Mouse (Mus musculus) kidney, adult 2 months (tissue): ENCODE measurements around the gene Ppme1. TPM values are rescaled to one million over a fixed set of nuclear protein-coding genes. Genes with fewer than 3 reads are reported as not detected.

Experiments
- DNase-seq: peaks from one replicate; pipeline ENCODE4 v3.0.0; 2021
- H3K27ac ChIP-seq: fragments of 200-500 bp; 2 replicates; pipeline ENCODE4 v1.5.1; 2012; ENCODE audit warnings: low read depth, low read length, control low read depth, inconsistent platforms; ENCODE audit not compliant: insufficient read depth
- H3K27me3 ChIP-seq: fragments of 200-500 bp; replicated peaks from 2 replicates; pipeline ENCODE4 v1.6.1; 2012; ENCODE audit warnings: mild to moderate bottlenecking, moderate library complexity, low read length, inconsistent platforms; ENCODE audit not compliant: control insufficient read depth, insufficient read depth
- H3K36me3 ChIP-seq: fragments of 200-500 bp; 2 replicates; pipeline ENCODE4 v1.6.1; 2012; ENCODE audit warnings: mild to moderate bottlenecking, moderate library complexity, low read length, inconsistent platforms; ENCODE audit not compliant: control insufficient read depth, insufficient read depth
- H3K4me1 ChIP-seq: fragments of 200-500 bp; 2 replicates; pipeline ENCODE4 v1.6.1; 2011; ENCODE audit warnings: low read length; ENCODE audit not compliant: control insufficient read depth, insufficient read depth
- H3K4me3 ChIP-seq: fragments of 200-500 bp; 2 replicates; pipeline ENCODE4 v1.5.1; 2011; ENCODE audit warnings: mild to moderate bottlenecking, low read depth, low read length, control low read depth; ENCODE audit not compliant: insufficient read depth
- CTCF ChIP-seq: fragments of 200-500 bp; conservative IDR thresholded peaks from 2 replicates; pipeline ENCODE4 v1.5.1; 2011; ENCODE audit warnings: low read depth, mild to moderate bottlenecking, control low read depth, low read length, moderate library complexity, mixed read lengths; ENCODE audit not compliant: insufficient read depth, insufficient read length
- POLR2A ChIP-seq: fragments of 200-500 bp; IDR thresholded peaks from one replicate; pipeline ENCODE4 v1.6.1; 2011; ENCODE audit warnings: low read depth, low read length, control low read depth
- WGBS: fragments of 180-500 bp; shearing (Covaris S2); methylation state at CpG from one replicate; pipeline ENCODE4 v1.1.7; 2018; 5-methylcytosine and 5-hydroxymethylcytosine counted together
- polyA plus RNA-seq: library from polyadenylated mRNA; depleted of rRNA; stranded (reverse); fragments of >200 nt; gene quantifications from 2 replicates; pipeline ENCODE4 v1.2.3, GENCODE M21; 2012

The Ppme1 gene
- polyA plus RNA-seq, 1 experiment = 94.0 TPM

GRCm38 (mm10) chr7:100363162-100363561 lies 8.9 kb downstream of the Ppme1 start:
- Histone ChIP-seq H3K27me3 (no peaks in the 10 kb centered on the region), H3K4me1 (no peaks in the 10 kb centered on the region), H3K27ac (no peak overlapping the region), H3K4me3 (no peak overlapping the region), H3K36me3 (no peaks in the 10 kb centered on the region)
- no peak for TF ChIP-seq POLR2A
- no peak for TF ChIP-seq CTCF
- DNase-seq = no peak
- 89% methylated on average over 2 of the region's 2 CpGs for WGBS

GRCm38 (mm10) chr7:100357856-100358255 lies 14.3 kb downstream of the Ppme1 start:
- TF ChIP-seq CTCF (no peak), POLR2A (no peak)
- Histone ChIP-seq H3K4me3 (no peak overlapping the region), H3K27ac (no peak overlapping the region), H3K4me1 (peaks cover 10% of the 10 kb centered on the region; the same call in 1 of the 2 replicates), H3K36me3 (no peaks in the 10 kb centered on the region; the same call in 1 of the 2 replicates), H3K27me3 (no peaks in the 10 kb centered on the region)
- DNase-seq = no peak

- Histone ChIP-seq H3K4me3 (no peak overlapping the region), H3K36me3 (no peaks in the 10 kb centered on the region; the same call in 1 of the 2 replicates), H3K27ac (no peak overlapping the region), H3K4me1 (peaks cover 10% of the 10 kb centered on the region; the same call in 1 of the 2 replicates), H3K27me3 (no peaks in the 10 kb centered on the region)
- DNase-seq = no peak
- WGBS = 36% methylated on average over 1 of the region's 1 CpGs
- TF ChIP-seq POLR2A = no peak
- no peak for TF ChIP-seq CTCF
Measured at GRCm38 (mm10) chr7:100356768-100357167, 15.3 kb downstream of the Ppme1 start.

- no peak for DNase-seq
- H3K27ac ChIP-seq = no peak overlapping the region
- peaks cover 10% of the 10 kb centered on the region; the same call in 1 of the 2 replicates for H3K4me1 ChIP-seq
- H3K27me3 ChIP-seq = no peaks in the 10 kb centered on the region
- TF ChIP-seq CTCF = no peak
- TF ChIP-seq POLR2A = no peak
- H3K36me3 ChIP-seq = no peaks in the 10 kb centered on the region; the same call in 1 of the 2 replicates
- H3K4me3 ChIP-seq = no peak overlapping the region
- 67% methylated on average over 5 of the region's 5 CpGs for WGBS
Measured at GRCm38 (mm10) chr7:100356324-100356723, 15.8 kb downstream of the Ppme1 start.

- no peak for TF ChIP-seq CTCF
- no peak for TF ChIP-seq POLR2A
- peak; percentile 43 for DNase-seq
- no peak overlapping the region for H3K4me3 ChIP-seq
- peaks cover 10% of the 10 kb centered on the region; the same call in 1 of the 2 replicates for H3K4me1 ChIP-seq
- H3K27me3 ChIP-seq = no peaks in the 10 kb centered on the region
- H3K36me3 ChIP-seq = no peaks in the 10 kb centered on the region; the same call in 1 of the 2 replicates
- WGBS = 53% methylated on average over 4 of the region's 4 CpGs
- H3K27ac ChIP-seq = no peak overlapping the region
Measured at GRCm38 (mm10) chr7:100354984-100355383, 17.1 kb downstream of the Ppme1 start.

GRCm38 (mm10) chr7:100335921-100336320 lies 36.2 kb downstream of the Ppme1 start:
- TF ChIP-seq CTCF (no peak), POLR2A (no peak)
- Histone ChIP-seq H3K4me1 (no peaks in the 10 kb centered on the region), H3K27ac (no peak overlapping the region), H3K4me3 (no peak overlapping the region), H3K27me3 (no peaks in the 10 kb centered on the region), H3K36me3 (peaks cover 14% of the 10 kb centered on the region)
- 91% methylated on average over 2 of the region's 2 CpGs for WGBS
- no peak for DNase-seq

GRCm38 (mm10) chr7:100331269-100331668 lies 40.8 kb downstream of the Ppme1 start:
- Histone ChIP-seq H3K27me3 (no peaks in the 10 kb centered on the region), H3K36me3 (peaks cover 5% of the 10 kb centered on the region), H3K4me1 (no peaks in the 10 kb centered on the region), H3K4me3 (no peak overlapping the region), H3K27ac (no peak overlapping the region)
- WGBS = 60% methylated on average over 3 of the region's 3 CpGs
- no peak for DNase-seq
- TF ChIP-seq CTCF (no peak), POLR2A (no peak)
